Mouse (Mus musculus): ENCODE data around the gene Irf3.

DNA sequence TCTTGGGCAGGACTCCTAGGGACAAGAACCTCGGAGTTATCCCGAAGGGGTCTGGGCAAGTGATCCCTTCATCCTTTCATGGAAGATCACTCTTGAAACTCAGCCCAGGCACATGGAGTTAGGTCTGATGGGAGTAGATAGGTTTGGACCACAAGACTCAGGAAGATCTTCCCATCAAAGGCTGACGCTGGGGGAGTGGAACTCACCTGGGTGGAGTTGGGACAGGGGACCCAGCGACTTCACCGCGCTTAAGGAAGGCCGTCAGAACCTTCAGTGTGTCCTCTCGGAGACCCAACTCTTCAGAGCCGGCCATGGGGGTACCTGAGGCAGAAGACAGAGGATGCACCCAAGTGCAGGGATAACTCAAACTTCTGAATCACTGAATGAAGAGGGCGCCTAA is 776 bp upstream of the Irf3 start:
- TF ChIP-seq POLR2A (IDR thresholded peaks at IDR 0.05; ENCODE audit: control insufficient read depth, extremely low read depth, insufficient read depth, low read length, poor library complexity) (no peak), CTCF (IDR thresholded peaks at IDR 0.05; ENCODE audit: borderline replicate concordance, control insufficient read depth, extremely low read depth, insufficient read depth, low read length, poor library complexity) (no peak)

All from thymus, adult 2 months (tissue).